18 mouse cellular contexts compared by ENCODE assay signal in genomic region chr5:114578361-114578760, GRCm38 (mm10). TPM values are rescaled to one million over a fixed set of nuclear protein-coding genes. Genes with fewer than 3 reads are reported as not detected.
A peak's percentile ranks its signal among the peaks of the same experiment; 100 is the strongest.
DNase-seq lines count a peak whose midpoint lies in the region; ATAC-seq and TF ChIP-seq lines count a peak whose summit lies in the region.
"Had no signal": no experiment of that assay in that cellular context is flagged by ENCODE, and none has a peak within 500 bp of the region (broad histone marks: within the 10 kb centered on the region; RNA-seq: fewer than 3 reads in every experiment).

No protein-coding gene starts in this region.

- H3K9me3 ChIP-seq in hindbrain, embryonic 10.5 days: no peaks in the 10 kb centered on the region
- H3K9me3 ChIP-seq in hindbrain, postnatal 0 days (ENCODE audit: low read length): no peaks in the 10 kb centered on the region
- H3K9me3 ChIP-seq in neural tube, embryonic 12.5 days: no peaks in the 10 kb centered on the region
- no peaks in the 10 kb centered on the region for H3K9me3 ChIP-seq in hindbrain, embryonic 15.5 days
- no peaks in the 10 kb centered on the region for H3K9me3 ChIP-seq in stomach, postnatal 0 days (ENCODE audit: control insufficient read depth, low read length)
- H3K9me3 ChIP-seq: limb, embryonic 12.5 days; liver, embryonic 15.5 days had no signal

- peaks cover 92% of the 10 kb centered on the region for H3K4me1 ChIP-seq in hindbrain, embryonic 10.5 days (replicated peaks)
- peaks cover 27% of the 10 kb centered on the region for H3K4me1 ChIP-seq in hindbrain, postnatal 0 days (ENCODE audit: insufficient read depth, low read length)
- H3K4me1 ChIP-seq in neural tube, embryonic 12.5 days: peaks cover 82% of the 10 kb centered on the region
- H3K4me1 ChIP-seq in hindbrain, embryonic 15.5 days (replicated peaks): peaks cover 79% of the 10 kb centered on the region
- peaks cover 3% of the 10 kb centered on the region for H3K4me1 ChIP-seq in stomach, postnatal 0 days (replicated peaks; ENCODE audit: control insufficient read depth, insufficient read depth)

- no peak for TF ChIP-seq EP300 in stomach, postnatal 0 days (optimal IDR thresholded peaks at IDR 0.05)

- peaks cover 29% of the 10 kb centered on the region for H3K27me3 ChIP-seq in hindbrain, embryonic 10.5 days (ENCODE audit: insufficient read depth, poor library complexity, severe bottlenecking)
- H3K27me3 ChIP-seq in hindbrain, postnatal 0 days (ENCODE audit: insufficient read depth, low read length): no peaks in the 10 kb centered on the region
- no peaks in the 10 kb centered on the region for H3K27me3 ChIP-seq in neural tube, embryonic 12.5 days (replicated peaks)
- H3K27me3 ChIP-seq in hindbrain, embryonic 15.5 days: no peaks in the 10 kb centered on the region
- H3K27me3 ChIP-seq in stomach, postnatal 0 days (ENCODE audit: control insufficient read depth, insufficient read depth, low read length): no peaks in the 10 kb centered on the region

- no peak overlapping the region for H3K4me2 ChIP-seq in hindbrain, postnatal 0 days (ENCODE audit: low read depth, low read length)
- peak overlapping the region; percentile 25; the same call in 1 of the 2 replicates for H3K4me2 ChIP-seq in neural tube, embryonic 12.5 days (replicated peaks)
- 0 out of 2 replicates have a peak overlapping the region, but pooled peaks have one; percentile 16 for H3K4me2 ChIP-seq in hindbrain, embryonic 15.5 days
- no peak overlapping the region for H3K4me2 ChIP-seq in stomach, postnatal 0 days (replicated peaks; ENCODE audit: low read depth)
- H3K4me2 ChIP-seq: limb, embryonic 12.5 days; liver, embryonic 15.5 days had no signal

- peak overlapping the region; percentile 75 for H3K27ac ChIP-seq in hindbrain, embryonic 10.5 days
- no peak overlapping the region for H3K27ac ChIP-seq in hindbrain, postnatal 0 days
- no peak overlapping the region for H3K27ac ChIP-seq in neural tube, embryonic 12.5 days
- H3K27ac ChIP-seq in hindbrain, embryonic 15.5 days (replicated peaks): no peak overlapping the region
- no peak overlapping the region for H3K27ac ChIP-seq in stomach, postnatal 0 days (replicated peaks)
- H3K27ac ChIP-seq: limb, embryonic 12.5 days; liver, embryonic 15.5 days had no signal

- TF ChIP-seq CTCF in hindbrain, postnatal 0 days (IDR thresholded peaks at IDR 0.05; ENCODE audit: low read depth): no peak
- no peak for TF ChIP-seq CTCF in stomach, postnatal 0 days (IDR thresholded peaks at IDR 0.05; ENCODE audit: low read depth)

- no peak overlapping the region for H3K9ac ChIP-seq in hindbrain, postnatal 0 days (replicated peaks; ENCODE audit: low read length)
- H3K9ac ChIP-seq in neural tube, embryonic 12.5 days: no peak overlapping the region
- no peak overlapping the region for H3K9ac ChIP-seq in hindbrain, embryonic 15.5 days
- no peak overlapping the region for H3K9ac ChIP-seq in stomach, postnatal 0 days (ENCODE audit: low read length)
- H3K9ac ChIP-seq: limb, embryonic 12.5 days; liver, embryonic 15.5 days had no signal

- no peak overlapping the region for H3K4me3 ChIP-seq in hindbrain, embryonic 10.5 days
- no peak overlapping the region for H3K4me3 ChIP-seq in hindbrain, postnatal 0 days (ENCODE audit: low read length)
- no peak overlapping the region for H3K4me3 ChIP-seq in neural tube, embryonic 12.5 days
- no peak overlapping the region for H3K4me3 ChIP-seq in hindbrain, embryonic 15.5 days
- no peak overlapping the region for H3K4me3 ChIP-seq in stomach, postnatal 0 days (ENCODE audit: low read depth, low read length)
- H3K4me3 ChIP-seq: limb, embryonic 12.5 days; liver, embryonic 15.5 days had no signal

- intact Hi-C loops in gastrocnemius, postnatal 36 days (cut with DNase I): no loop called here

- peaks cover 20% of the 10 kb centered on the region for H3K36me3 ChIP-seq in hindbrain, embryonic 10.5 days
- H3K36me3 ChIP-seq in hindbrain, postnatal 0 days (ENCODE audit: insufficient read depth, low read length): no peaks in the 10 kb centered on the region
- no peaks in the 10 kb centered on the region for H3K36me3 ChIP-seq in neural tube, embryonic 12.5 days
- H3K36me3 ChIP-seq in hindbrain, embryonic 15.5 days: no peaks in the 10 kb centered on the region
- no peaks in the 10 kb centered on the region for H3K36me3 ChIP-seq in stomach, postnatal 0 days (ENCODE audit: control insufficient read depth, insufficient read depth, low read length)
- H3K36me3 ChIP-seq: limb, embryonic 12.5 days; liver, embryonic 15.5 days had no signal

- no peak for DNase-seq in hindbrain, embryonic 10.5 days (ENCODE audit: low spot score)
- no peak for DNase-seq in hindbrain, postnatal 0 days (ENCODE audit: low spot score)
- DNase-seq in neural tube, embryonic 10.5 days (ENCODE audit: extremely low spot score, low spot score): no peak
- DNase-seq in stomach, postnatal 0 days (ENCODE audit: low spot score): no peak
- DNase-seq in gastrocnemius, postnatal 36 days: no peak
- DNase-seq in T-cell, adult 2 months (ENCODE audit: low spot score): no peak
- DNase-seq: adrenal gland, postnatal 10 days; cerebellum, adult 11-12 months; cerebellum, postnatal 36 days; kidney, adult 8-10 months; kidney, postnatal 25 days; lung, postnatal 10 days; right cerebral cortex, postnatal 25 days; thymus, postnatal 25 days had no signal

- 61% methylated on average over 20 of the region's 20 CpGs for WGBS in hindbrain, embryonic 10.5 days
- 29% methylated on average over 20 of the region's 20 CpGs for WGBS in hindbrain, postnatal 0 days
- WGBS in neural tube, embryonic 12.5 days: 54% methylated on average over 20 of the region's 20 CpGs
- WGBS in hindbrain, embryonic 15.5 days: 23% methylated on average over 20 of the region's 20 CpGs
- WGBS in stomach, postnatal 0 days: 40% methylated on average over 20 of the region's 20 CpGs

- no peak for ATAC-seq in hindbrain, postnatal 0 days
- ATAC-seq in neural tube, embryonic 12.5 days (ENCODE audit: low FRiP score, low read depth): no peak
- ATAC-seq in hindbrain, embryonic 15.5 days (ENCODE audit: low FRiP score, low read depth): no peak
- no peak for ATAC-seq in stomach, postnatal 0 days (ENCODE audit: low FRiP score, low TSS enrichment)

RNA-seq across cellular contexts. Expression of gene Fam222a, which starts 10.5 kb away (rescaled TPM):
- polyA plus RNA-seq in hindbrain, embryonic 10.5 days (2016; fragmentation: Nextera tagmentation; extraction: Ambion mirVana): 3.9 and 6.5 TPM in 2 replicates
- total RNA-seq in hindbrain, postnatal 0 days (2014; rRNA removed): 11.7 and 15.1 TPM in 2 replicates
- 2.8 and 2.9 TPM in 2 replicates for polyA plus RNA-seq in hindbrain, postnatal 0 days (2015; fragmentation: Nextera tagmentation; extraction: Ambion mirVana)
- polyA plus RNA-seq in neural tube, embryonic 12.5 days (2016; fragmentation: Nextera tagmentation; extraction: Ambion mirVana): 7.2 and 8.0 TPM in 2 replicates
- 6.6 and 8.3 TPM in 2 replicates for polyA plus RNA-seq in hindbrain, embryonic 15.5 days (2015; fragmentation: Nextera tagmentation; extraction: Ambion mirVana)
- 0.79 and 0.98 TPM in 2 replicates for polyA plus RNA-seq in stomach, postnatal 0 days (2015; fragmentation: Nextera tagmentation; extraction: Ambion mirVana)
- under 1 TPM; 0.22 to 0.28 TPM for total RNA-seq in gastrocnemius, postnatal 36 days (2021)

Comparison
In these comparisons a context has a peak if more than half of its experiments do, and no peak if none do; other contexts are left out.
1. H3K4me2 ChIP-seq: peak in neural tube, embryonic 12.5 days (single experiment) and hindbrain, embryonic 15.5 days (single experiment); none in hindbrain, postnatal 0 days (single experiment) and stomach, postnatal 0 days (single experiment).